Mouse (Mus musculus) lung, embryonic 16.5 days (tissue): Measurements from ENCODE around the gene Pkib. TPM values are rescaled to one million over a fixed set of nuclear protein-coding genes. Genes with fewer than 3 reads are reported as not detected.

Source experiments
- ATAC-seq: fragments of 200-750 bp; cut with Nextera tagmentation; 2 replicates; pipeline ENCODE4 v1.8.0; 2017; ENCODE audit warnings: low read depth, mild to moderate bottlenecking, moderate library complexity
- H3K27ac ChIP-seq: fragments of 300-500 bp; sonication (generic); 2 replicates; pipeline ENCODE4 v1.5.1; 2014; ENCODE audit warnings: mild to moderate bottlenecking, control low read depth, low read length
- H3K27me3 ChIP-seq: fragments of 300-500 bp; sonication (generic); 2 replicates; pipeline ENCODE4 v1.6.1; 2014; ENCODE audit warnings: low read depth, low read length, mixed read lengths; ENCODE audit not compliant: control insufficient read depth, insufficient read depth
- H3K36me3 ChIP-seq: fragments of 300-500 bp; sonication (generic); 2 replicates; pipeline ENCODE4 v1.6.1; 2014; ENCODE audit warnings: low read length; ENCODE audit not compliant: control insufficient read depth, insufficient read depth
- H3K4me1 ChIP-seq: fragments of 300-500 bp; sonication (generic); replicated peaks from 2 replicates; pipeline ENCODE4 v1.6.1; 2014; ENCODE audit warnings: low read length, mixed read lengths; ENCODE audit not compliant: control insufficient read depth, insufficient read depth
- H3K4me2 ChIP-seq: fragments of 300-500 bp; sonication (generic); 2 replicates; pipeline ENCODE4 v1.6.1; 2014; ENCODE audit warnings: low read depth, low read length, control low read depth
- H3K4me3 ChIP-seq: fragments of 300-500 bp; sonication (generic); 2 replicates; pipeline ENCODE4 v1.5.1; 2014; ENCODE audit warnings: mild to moderate bottlenecking, low read length, control low read depth
- H3K9ac ChIP-seq: fragments of 300-500 bp; sonication (generic); 2 replicates; pipeline ENCODE4 v1.6.1; 2014; ENCODE audit warnings: low read length, control low read depth
- H3K9me3 ChIP-seq: fragments of 300-500 bp; sonication (generic); 2 replicates; pipeline ENCODE4 v1.6.1; 2016; ENCODE audit warnings: low read length; ENCODE audit not compliant: control insufficient read depth
- WGBS: fragments of 180-500 bp; shearing (Covaris S2); extraction: QIAGEN DNeasy Blood & Tissue Kit; methylation state at CpG from one replicate; pipeline ENCODE4 v1.1.7; 2014; 5-methylcytosine and 5-hydroxymethylcytosine counted together
- polyA plus RNA-seq: library from polyadenylated mRNA; unstranded; fragments of >200 nt; fragmentation: Nextera tagmentation; extraction: Ambion mirVana; gene quantifications from 2 replicates; pipeline ENCODE4 v1.2.1, GENCODE M21; 2015

Pkib gene
- polyA plus RNA-seq, 1 experiment from 2014 or later, result 3.4 TPM

DNA sequence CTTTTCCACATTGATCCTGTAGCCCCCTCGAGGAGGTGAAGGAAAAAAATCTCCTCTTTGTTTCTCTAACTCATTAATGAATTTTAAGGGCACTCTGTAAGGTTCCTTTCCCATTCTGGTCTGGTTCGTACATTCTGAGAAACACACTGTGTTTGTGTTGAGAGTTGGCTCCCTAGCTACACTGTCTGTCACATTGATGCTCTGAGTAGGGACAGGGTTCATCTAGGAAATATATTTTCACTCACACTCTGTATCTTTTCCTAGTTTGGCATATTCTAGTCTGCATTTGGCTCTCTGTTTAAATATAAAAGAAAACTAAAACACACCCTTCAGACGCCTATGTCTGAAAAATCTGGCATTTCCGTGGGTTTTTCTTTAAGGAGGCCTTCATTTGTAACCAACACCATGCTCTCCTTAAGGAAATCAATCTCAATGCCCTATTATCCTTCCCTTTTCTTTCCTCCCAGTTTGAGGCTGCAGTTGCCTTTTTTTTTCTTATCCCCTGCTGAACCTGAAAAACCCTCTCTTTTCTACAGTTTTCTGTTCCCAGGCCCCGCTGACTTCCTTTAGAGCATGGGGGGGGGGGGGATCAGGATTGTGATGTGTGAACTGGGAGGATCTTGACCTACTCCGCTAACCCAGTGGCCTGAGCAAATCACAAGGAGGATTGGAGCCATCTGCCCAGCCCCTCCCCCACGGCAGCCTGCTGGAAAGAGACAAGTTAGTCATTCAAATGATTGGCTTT, 152.5 kb downstream of the Pkib start:
- Histone ChIP-seq H3K4me2 (peak overlapping the region; percentile 38), H3K27me3 (no peaks in the 10 kb centered on the region), H3K4me3 (no peak overlapping the region), H3K9me3 (no peaks in the 10 kb centered on the region), H3K4me1 (peaks cover 15% of the 10 kb centered on the region), H3K9ac (no peak overlapping the region), H3K27ac (no peak overlapping the region), H3K36me3 (no peaks in the 10 kb centered on the region)
- peak; percentile 81 for ATAC-seq
- WGBS, result 19% methylated on average over 7 of the region's 7 CpGs

DNA sequence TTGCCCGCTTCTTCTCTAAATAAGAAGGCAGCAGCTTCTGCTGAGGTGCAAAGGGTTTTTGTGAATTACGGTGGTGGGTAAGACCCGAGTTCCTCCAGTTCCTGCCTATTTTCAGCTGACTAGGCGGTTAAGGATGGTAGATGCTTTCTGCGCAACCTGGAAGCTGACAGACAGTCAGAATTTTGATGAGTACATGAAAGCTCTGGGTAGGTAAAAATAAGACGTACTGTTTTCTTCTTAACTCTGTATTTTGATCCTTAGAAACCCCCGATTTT, 153.0 kb downstream of the Pkib start, which contains the start of gene Fabp7:
TSS of gene Fabp7 (plus strand) at position 6 of the 275 bp plus-strand sequence.
- peaks cover 15% of the 10 kb centered on the region for H3K4me1 ChIP-seq
- no peaks in the 10 kb centered on the region for H3K36me3 ChIP-seq
- H3K9me3 ChIP-seq, result no peaks in the 10 kb centered on the region
- WGBS, result 28% methylated on average over 7 of the region's 7 CpGs
- H3K4me3 ChIP-seq, result no peak within 1 kb of the TSS
- no peak for ATAC-seq
- H3K27ac ChIP-seq, result no peak within 1 kb of the TSS
- H3K4me2 ChIP-seq, result peak within 1 kb of the TSS; percentile 38
- no peaks in the 10 kb centered on the region for H3K27me3 ChIP-seq
- no peak within 1 kb of the TSS for H3K9ac ChIP-seq

DNA sequence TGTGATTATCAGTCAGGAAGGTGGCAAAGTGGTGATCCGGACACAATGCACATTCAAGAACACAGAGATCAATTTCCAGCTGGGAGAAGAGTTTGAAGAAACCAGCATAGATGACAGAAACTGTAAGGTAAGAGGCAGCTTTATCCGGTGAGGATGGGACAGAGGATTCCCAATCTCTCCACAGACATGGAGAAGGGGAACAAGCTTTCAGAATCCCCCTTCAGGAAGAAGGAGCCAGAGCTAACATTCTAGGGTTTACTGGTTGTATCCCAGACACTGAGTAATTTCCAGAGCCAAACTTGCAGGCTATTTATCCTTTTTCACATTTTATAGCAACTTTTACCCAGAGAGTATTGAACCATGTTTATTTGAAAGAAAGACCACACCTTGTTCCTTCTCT, 153.8 kb downstream of the Pkib start:
- Histone ChIP-seq H3K36me3 (no peaks in the 10 kb centered on the region), H3K4me3 (no peak overlapping the region), H3K27ac (no peak overlapping the region), H3K4me1 (peaks cover 15% of the 10 kb centered on the region), H3K4me2 (no peak overlapping the region), H3K9me3 (no peaks in the 10 kb centered on the region), H3K27me3 (no peaks in the 10 kb centered on the region), H3K9ac (no peak overlapping the region)
- ATAC-seq, result no peak
- 66% methylated on average over 2 of the region's 2 CpGs for WGBS

Other genes starting within 250 kb of the Pkib start
- 20.5 and 25.3 TPM in 2 replicates for gene Hsf2, start 145.6 kb upstream of the Pkib start, polyA plus RNA-seq
- gene Serinc1, start 99.5 kb upstream of the Pkib start, polyA plus RNA-seq, result 137 and 146 TPM in 2 replicates
- gene Fabp7, start 152.9 kb downstream of the Pkib start, polyA plus RNA-seq, result 11.9 and 15.1 TPM in 2 replicates
- 29.3 and 34.6 TPM in 2 replicates for gene Smpdl3a, start 162.4 kb downstream of the Pkib start, polyA plus RNA-seq